Mouse (Mus musculus): ENCODE measurements around the gene Shf.

Shf gene

DNA sequence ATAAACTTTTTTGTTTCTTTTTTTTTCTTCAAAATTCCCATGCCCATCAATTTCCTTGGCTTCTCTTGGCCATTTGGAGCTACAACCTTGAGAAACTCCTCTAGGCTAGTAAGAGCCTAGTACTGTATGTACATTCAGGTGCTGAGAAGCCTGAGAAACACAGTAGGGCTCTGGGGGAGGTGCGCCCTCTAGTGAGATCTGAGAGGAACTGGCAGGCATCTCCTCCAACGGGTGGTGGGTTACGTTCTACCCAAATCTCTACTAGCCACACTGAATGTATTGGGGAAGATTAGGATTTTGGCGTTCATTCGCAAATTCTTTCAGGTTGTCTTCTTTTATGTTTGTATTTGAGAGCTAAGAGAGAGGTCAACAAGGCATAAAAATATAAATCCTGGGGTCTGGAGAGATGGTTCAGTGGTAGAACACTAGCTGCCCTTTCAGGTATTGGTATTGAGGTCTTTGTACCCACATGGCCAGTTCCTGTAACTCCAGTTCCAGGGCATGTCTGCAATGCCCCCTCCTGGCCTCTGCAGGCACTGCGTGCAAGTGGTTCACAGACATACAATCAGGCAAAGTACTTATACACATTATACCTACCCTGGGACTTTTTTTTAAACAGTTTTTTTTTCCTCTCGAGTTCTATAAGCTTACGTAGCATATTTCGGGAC is 66.3 kb downstream of the Shf start:
- DNase-seq (ENCODE audit: low spot score in 2 of 2): peak; percentile 53 to 56

DNA sequence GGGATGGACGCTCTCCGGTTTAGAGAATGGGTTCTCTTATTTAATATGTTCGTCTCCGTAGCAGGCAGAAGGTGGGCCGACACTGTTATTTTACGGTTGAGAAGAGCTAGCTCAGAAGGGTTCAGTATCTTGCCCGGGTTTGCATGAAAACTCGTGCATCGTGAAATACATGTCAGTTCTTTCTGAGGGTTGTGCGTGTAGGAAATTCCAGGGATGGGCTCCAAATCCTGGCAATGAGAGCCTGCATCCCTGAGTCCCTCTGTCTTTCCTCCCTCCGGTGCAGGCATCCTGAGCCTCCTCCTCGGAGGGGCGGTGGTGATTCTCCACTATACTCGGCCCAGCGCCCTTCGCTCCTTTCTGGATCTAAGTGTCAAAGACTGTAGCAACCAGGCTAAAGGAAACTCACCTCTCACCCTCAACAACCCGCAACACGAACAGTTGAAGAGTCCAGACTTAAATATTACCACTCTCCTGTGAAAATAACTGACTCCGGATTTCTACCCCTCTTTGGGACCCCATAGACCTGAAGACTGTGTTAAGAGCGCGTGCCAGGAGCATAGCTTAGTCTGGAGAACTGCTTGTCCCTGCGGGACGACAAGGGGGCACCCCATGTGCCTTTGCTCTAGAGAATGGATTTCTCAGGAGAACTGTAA is 66.9 kb downstream of the Shf start:
- DNase-seq (ENCODE audit: low spot score in 2 of 2): no peak

DNA sequence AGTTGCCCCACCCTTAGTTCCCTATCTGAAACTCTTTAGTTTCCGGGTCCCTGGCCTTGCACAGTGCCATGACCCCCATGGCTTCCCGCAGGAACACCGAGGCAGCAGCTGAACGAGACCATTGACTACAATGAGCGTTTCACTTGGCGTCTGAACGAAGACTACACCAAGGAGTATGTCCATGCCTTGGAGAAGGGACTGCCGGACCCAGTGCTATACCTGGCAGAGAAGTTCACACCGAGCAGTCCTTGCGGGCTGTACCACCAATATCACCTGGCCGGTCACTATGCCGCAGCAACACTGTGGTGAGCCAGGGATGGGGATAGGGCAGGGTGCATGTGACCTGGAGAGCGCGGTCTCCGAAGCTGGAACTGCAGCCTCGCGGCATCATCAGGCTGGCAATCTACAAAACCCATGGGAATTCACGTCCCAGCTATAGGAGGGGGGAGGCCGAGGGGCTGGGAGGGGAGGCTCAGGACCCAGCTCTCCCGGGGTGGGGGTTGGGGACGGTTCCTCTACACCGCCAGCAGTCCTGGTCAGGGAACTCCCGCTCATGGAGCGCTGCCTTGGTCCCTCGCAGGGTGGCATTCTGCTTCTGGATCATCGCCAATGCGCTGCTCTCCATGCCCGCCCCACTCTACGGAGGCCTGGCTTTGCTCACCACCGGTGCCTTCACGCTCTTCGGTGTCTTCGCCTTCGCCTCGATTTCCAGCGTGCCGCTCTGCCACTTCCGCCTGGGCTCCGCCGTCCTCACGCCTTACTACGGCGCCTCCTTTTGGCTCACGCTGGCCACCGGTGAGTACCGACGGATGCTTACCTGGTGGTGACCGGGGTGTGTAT is 67.7 kb downstream of the Shf start:
- DNase-seq (ENCODE audit: low spot score in 2 of 2): peak in 1 of 2 experiments; percentile 21

DNA sequence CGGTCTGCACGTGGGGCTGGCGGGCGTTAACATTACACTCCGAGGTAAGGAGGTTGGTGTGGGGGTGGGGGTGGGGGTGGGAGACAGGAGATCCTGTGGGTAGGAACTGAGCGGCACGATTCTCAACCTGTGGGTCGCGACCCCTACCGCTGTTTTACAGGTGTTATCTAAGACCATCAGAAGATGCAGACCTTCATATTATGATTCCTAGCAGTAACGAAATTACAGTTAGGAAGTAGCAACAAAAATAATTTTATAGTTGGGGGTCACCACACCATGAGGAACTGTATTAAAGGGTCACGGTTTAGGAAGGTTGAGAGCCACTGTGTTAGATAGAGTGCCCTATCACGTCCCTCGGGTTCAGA is 68.3 kb downstream of the Shf start:
- DNase-seq (ENCODE audit: low spot score in 2 of 2): no peak

DNA sequence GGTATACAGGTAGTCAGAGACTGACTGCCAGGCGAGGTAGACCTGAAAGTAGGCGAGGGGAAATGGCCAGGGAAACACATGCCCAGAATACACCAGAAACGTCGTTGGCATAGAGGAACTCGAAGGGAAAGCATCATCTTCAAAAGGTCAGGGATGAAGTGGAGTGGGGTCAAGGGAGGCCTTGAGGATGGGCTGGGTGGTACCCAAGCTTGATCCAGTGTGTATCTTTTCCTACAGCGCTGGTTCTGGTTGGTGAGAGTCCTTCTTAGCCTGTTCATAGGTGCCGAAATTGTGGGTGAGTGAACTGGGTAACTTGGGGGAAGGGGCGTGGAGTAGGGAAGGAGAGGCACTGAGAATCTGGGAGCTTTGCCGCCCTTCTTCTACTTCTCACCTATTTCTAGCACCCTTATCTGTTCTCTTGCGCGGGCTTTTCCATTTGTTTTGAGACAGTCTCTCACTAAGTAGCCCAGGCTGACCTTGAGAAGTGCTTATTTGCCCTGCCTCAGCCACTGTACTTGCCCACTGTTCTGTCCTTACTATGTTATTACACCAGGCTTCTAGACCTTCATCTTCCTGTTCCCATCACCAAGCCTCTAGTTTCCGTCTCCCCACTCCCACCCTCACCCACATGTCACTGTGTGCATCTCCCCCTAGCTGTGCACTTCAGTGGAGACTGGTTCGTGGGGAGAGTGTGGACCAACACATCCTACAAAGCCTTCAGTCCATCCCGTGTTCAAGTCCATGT is 68.9 kb downstream of the Shf start:
- DNase-seq (ENCODE audit: low spot score in 2 of 2): no peak

All from urinary bladder, postnatal 36 days (tissue).